Mouse (Mus musculus) E14TG2a.4 (cell line): ENCODE measurements around the gene Leo1.

Experiments used
- CTCF ChIP-seq: conservative IDR thresholded peaks from 2 replicates; pipeline ENCODE4 v1.5.1; 2014; ENCODE audit warnings: low read length
- NANOG ChIP-seq: IDR thresholded peaks from 2 replicates; pipeline ENCODE4 v1.6.1; 2014; ENCODE audit warnings: borderline replicate concordance, low read length, mixed read lengths
- POU5F1 ChIP-seq: IDR thresholded peaks from 2 replicates; pipeline ENCODE4 v1.6.1; 2014; ENCODE audit warnings: low read length, borderline replicate concordance

DNA sequence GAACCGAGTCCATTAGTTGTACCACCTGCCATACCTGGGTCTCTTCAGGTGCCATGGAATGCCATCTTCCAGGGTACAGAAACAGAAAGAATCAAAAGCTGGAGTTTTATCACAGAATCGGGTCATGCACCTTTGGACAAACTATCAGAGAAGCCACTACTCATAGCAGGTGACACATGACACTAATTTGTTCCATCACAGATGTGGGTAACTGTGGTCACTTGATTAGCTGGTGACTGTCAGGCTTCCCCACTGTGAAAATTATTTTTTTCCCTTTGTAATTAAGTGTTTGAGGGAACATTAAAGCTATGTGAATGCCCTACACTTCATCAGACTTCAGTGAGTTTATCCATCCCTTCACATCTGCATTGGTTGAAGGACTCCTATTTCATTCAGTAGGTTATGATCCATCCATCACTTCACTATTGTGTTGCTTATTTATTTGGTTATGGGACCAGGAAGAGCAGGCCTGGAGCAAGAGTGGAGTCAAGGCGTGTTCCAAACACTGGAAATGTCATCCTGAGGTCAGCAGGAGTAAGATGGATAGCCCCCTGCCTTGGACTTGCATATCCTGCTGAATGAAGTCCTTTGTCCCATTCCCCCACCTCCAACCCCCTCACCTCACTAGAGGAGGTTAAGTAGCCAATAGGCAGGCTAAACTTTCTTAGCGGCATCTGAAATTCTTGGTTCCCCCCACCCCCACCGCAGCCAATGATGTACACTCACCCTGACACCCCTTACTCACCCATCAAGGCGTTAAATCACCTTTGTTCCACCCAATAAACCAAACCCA is 16.8 kb upstream of the Leo1 start:
- no peak for TF ChIP-seq CTCF
- no peak for TF ChIP-seq NANOG
- no peak for TF ChIP-seq POU5F1
